Mouse (Mus musculus) layer of hippocampus, postnatal 14 days (tissue): ENCODE measurements around the gene Sinhcaf. TPM values are rescaled to one million over a fixed set of nuclear protein-coding genes. Genes with fewer than 3 reads are reported as not detected.

Experiments used
- DNase-seq, 2 experiments: peaks; one replicate each; pipeline ENCODE4 v3.0.0; 2021 to 2022; ENCODE audit warnings: low spot score in 2 of 2, mixed read lengths in 1 of 2
- total RNA-seq, 2 experiments: library from RNA; stranded (reverse); gene quantifications; 2 replicates each; pipeline ENCODE4 v1.2.3; 2021

The Sinhcaf gene
- total RNA-seq, 2 experiments from 2014 or later: 5.9 to 9.6 TPM

DNA sequence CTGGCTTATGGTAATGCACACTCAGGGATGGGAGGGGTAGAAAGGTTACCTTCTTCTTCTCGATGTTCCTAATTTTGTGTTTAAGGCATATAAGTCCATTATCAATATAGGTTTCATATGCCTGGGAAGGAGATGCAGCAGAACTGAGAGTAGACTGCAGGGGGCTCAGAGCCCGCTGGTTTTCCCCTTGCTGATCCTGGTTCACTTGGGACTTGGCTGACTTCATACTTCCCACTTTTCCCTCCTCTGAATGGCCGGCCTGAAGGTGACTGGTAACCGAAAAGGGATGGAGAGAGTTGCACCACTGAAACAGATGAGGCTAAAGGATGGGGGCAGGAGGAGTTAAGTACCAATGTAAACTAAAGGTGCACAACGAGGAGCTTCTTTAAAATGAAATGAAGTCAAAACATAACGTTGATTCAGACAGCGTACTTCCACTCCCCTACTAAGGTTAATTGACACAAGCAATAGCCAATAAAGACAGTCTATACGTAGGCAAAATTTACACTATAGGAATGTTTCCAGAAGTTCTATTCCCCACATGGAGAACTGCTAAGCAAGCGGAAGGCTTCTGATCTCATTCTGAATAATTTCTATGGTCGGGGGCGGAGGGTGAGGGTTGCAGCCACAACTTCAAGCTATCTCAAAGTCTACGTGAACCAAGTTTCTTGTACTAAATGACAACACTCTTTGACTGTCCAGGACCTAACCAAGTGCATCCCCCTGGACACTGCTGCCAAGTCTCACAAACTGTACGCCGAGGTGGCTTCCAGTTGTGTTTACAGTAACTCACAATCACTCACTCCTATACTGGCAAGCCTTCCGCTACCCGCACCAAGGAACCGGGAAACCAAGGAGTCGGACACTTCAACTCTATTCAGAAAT, 51.1 kb downstream of the Sinhcaf start:
- peak in 1 of 2 experiments; percentile 6 for DNase-seq

DNA sequence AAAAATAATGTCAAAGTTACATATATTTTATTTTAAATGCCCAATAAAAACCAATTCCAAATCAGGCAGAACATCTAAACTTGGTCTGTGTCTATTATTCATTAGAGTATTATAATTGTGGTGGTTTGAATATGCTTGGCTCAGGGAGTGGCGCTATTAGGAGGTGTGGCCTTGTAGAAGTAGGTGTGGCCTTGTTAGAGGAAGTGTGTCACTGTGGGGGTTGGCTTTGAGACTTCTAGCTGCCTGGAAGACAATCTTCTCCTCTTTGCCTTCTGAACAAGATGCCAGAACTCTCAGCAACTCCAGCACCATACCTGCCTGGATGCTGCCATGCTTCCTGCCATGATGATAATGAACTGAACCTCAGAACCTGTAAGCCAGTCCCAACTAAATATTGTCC, 72.4 kb downstream of the Sinhcaf start:
- DNase-seq: no peak

Other genes starting within 250 kb of the Sinhcaf start
- 10 to 100 TPM; 34.8 to 36.0 TPM for gene Ipo8, start 115.0 kb downstream of the Sinhcaf start, total RNA-seq
- gene Caprin2, start 50.2 kb downstream of the Sinhcaf start, total RNA-seq: 10 to 100 TPM in 1 of 2 experiments, 1 to 10 TPM in 1; 7.7 to 11.2 TPM
- 10 to 100 TPM; 37.6 to 43.7 TPM for gene Dennd5b, start 155.2 kb upstream of the Sinhcaf start, total RNA-seq
- not detected for gene Gm10203, start 183.7 kb upstream of the Sinhcaf start, total RNA-seq
- gene Etfbkmt, start 193.4 kb upstream of the Sinhcaf start, total RNA-seq: 1 to 10 TPM; 2.9 to 3.0 TPM
- gene Amn1, start 242.2 kb upstream of the Sinhcaf start, total RNA-seq: 10 to 100 TPM; 31.4 to 32.4 TPM